Mouse (Mus musculus): ENCODE measurements around the gene Edn3. TPM values are rescaled to one million over a fixed set of nuclear protein-coding genes. Genes with fewer than 3 reads are reported as not detected.

The Edn3 gene
- not detected in 2 replicates for total RNA-seq (2017)

DNA sequence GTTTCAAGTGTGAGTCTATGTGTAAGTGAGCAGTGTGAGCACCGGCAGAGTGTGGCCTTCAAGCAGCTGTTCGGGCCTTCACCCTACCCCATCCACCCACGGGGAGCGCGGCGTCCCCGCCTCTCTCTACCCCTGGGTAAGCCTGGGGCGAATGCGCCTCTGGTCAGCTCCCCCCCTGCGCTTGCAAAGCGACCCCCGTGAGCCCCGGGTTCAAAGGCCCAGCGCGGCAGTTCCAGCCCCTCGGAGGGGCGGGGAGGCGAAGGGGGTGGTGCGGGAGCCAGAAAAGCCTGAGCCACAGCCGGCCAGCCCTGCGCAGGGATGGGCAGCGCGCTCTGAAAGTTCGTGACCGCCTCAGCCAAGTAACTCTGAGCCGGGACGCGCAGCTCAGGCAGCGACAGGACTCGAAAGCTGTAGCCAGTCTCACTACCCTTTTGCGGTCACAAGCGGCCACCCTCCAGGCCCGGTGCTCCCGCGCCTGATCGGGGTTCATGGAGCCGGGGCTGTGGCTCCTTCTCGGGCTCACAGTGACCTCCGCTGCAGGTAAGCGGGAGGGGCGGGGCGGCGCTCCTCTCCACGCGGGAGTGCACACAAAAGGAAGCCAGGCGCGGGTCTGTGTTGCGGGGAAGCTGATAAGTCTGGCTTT, at the start of gene Edn3:
Edn3 (plus strand) TSS at position 141 of the 643 bp plus-strand sequence.
- ATAC-seq (replicated peaks; ENCODE audit: low read depth, poor library complexity, severe bottlenecking) = peak; percentile 91

DNA sequence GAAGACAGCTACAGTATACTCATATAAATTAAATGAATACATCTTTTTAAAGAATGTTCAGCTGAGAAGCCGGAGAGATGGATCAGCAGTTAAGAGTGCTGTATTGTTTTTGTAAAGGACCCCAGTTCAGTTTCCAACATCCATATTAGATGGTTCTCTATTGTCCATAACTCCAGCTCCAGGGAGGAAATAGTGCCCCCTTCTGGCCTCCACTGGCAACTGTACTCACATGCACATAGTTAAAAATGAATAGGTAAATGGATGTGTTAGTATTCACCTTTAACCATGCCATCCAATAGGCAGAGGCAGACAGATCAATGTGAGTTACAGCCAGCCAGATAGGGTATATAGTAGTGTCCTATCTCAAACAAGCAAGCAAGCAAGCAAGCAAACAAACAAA, 48.4 kb upstream of the Edn3 start:
- no peak for ATAC-seq (replicated peaks; ENCODE audit: low read depth, poor library complexity, severe bottlenecking)

DNA sequence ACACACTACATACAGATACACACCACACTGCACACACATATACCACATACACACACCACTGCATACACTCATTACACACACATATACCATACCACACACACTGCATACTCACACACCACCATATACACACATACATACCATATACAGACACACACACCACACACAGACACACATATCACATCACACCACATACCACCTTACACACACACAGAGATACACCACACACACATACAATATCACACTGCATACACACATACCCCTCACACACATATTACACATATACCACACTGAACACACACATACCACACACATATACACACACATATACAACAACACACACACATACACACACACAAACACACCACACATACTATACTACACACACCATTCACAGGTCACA, 44.5 kb upstream of the Edn3 start:
- no peak for ATAC-seq (replicated peaks; ENCODE audit: low read depth, poor library complexity, severe bottlenecking)

DNA sequence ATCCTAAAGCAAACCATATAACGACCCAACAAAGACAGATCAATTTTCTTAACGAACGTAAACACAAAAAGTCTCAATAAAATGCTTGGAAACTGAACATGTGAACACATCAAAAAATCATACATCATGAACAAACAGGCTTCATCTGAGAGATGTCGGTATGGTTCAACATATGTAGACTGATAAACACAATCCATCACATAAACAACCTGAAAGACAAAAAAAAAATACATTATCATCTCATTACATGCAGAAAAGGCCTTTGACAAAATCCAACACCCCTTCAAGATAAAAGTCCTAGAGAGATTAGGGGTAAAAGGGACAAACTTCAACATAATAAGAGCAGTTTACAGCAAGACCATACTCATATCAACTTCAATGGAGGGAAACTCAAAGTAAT, 42.6 kb upstream of the Edn3 start:
- no peak for ATAC-seq (replicated peaks; ENCODE audit: low read depth, poor library complexity, severe bottlenecking)

DNA sequence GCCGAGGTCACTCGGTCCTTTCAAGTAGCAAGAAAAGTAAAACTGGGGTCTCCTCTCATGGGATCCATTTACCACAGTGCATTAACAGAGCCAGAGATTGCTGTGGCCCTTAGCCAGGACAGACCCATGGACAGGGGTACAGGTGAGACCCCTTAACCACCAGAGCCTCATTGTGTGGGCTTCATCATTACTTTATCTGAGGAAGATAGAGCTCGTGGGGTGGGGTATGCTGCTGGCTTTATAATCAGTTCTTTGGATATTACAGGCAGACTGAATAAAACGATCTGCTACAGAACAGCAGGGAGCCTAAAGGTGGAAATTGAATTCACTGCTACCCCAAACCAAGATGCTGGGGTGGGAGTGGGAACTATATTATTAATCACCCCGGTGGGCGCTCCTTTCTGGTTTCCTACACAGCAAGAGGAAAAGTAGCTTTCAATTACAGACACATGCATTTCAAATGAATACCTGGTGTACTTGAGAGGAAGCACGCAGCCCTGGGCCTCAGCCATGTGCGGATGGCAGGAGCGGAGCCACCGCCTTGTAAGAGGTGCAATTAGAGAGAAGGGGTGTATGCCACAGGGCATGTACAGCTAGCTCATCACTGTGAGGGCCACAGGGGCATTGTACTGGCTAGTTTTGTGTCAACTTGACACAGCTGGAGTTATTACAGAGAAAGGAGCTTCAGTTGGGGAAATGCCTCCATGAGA, 33.1 kb upstream of the Edn3 start:
- ATAC-seq (replicated peaks; ENCODE audit: low read depth, poor library complexity, severe bottlenecking) = no peak

DNA sequence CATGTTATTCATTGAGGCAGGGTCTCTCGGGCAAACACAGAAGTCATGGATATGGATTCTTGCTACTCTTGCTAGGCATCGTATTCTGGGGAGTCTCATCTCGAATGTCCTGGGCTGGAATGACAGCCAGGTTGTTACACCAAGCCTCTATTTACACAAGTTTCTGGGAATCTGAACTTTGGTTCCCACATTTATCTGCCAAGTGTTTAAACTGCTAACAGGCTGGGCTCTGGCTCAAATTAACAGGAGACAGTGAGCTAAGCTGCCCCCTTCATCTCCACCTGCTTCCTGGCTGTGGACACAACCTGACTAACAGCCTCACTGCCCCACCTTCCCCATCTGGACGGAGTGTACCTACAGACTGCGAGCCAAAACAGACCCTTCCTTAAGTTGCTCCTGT, 28.5 kb upstream of the Edn3 start:
- ATAC-seq (replicated peaks; ENCODE audit: low read depth, poor library complexity, severe bottlenecking) = no peak

DNA sequence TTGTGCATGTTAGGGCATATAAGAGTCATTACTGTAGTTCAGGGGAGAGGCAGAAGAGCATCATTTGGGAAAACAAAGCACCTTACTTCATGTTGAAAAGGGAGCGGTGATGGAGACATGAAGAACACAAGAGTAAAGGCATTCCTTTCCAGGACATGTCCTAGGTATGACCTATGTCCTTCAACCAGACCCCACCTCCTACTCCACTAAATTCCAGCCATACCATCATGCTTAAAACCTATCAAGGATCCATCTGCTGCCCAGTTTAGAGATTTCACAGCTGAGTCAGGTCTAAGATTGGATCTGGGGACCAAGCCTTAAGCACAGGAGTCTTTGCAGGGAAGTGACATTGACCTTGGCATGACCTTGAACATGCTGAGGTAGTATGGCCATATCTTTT, 25.1 kb upstream of the Edn3 start:
- ATAC-seq (replicated peaks; ENCODE audit: low read depth, poor library complexity, severe bottlenecking) = no peak

DNA sequence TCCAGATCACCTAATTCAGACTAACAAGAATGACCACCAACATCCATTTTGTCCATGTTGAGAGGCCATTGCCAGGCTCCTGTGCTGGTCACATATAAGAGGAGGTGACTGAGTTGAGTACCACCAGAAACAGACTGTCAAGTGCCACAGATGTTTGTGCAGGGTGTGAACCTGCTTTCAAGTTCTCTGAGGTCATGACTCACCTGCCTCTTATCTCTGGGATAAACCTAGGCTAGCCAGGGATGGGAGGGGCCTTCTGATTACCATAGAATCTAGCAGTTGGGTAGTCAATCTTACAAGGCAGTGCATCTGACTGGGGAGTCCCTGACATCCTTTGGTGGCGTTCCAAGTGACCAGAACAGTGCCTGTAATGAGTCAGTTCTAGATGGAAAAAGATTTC, 13.2 kb upstream of the Edn3 start:
- ATAC-seq (replicated peaks; ENCODE audit: low read depth, poor library complexity, severe bottlenecking) = no peak

DNA sequence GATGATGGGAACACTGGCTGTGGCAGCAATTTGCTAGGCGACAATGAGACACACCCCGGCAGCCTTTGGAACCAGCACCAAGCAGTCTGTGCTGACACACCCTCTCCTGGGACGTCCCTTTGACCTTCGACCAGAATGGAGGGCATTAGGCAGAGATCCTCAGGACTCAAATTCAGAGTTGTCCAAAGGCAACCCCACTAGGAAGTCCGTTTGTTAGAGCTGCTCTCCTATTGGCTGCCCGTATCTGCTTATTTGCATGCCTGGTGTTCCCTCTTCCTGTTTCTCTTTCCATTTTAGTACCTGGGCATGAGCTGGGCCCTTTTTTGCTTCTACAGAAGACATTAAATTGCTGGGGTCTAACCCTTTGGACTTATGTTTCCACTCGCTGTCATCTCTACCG, 12.0 kb upstream of the Edn3 start:
- peak; percentile 74 for ATAC-seq (replicated peaks; ENCODE audit: low read depth, poor library complexity, severe bottlenecking)

DNA sequence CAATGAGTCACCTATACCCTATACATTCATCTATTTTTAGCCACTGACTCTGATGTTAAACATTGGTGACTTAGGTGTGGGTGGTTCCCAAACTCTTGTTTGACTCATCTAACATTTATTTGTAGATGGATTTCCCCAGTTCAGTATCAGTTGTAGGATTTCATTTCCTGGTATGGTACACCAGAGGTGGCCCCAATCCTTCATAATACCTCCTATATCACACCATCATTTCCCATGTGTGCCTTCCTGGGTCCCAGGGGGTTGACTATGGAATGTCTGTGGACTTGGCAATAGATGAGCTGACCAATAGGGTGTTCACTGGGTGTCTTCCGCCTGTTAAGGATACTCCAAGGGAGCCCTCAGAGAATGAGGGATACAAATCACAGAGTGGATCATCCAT, 7.2 kb upstream of the Edn3 start:
- no peak for ATAC-seq (replicated peaks; ENCODE audit: low read depth, poor library complexity, severe bottlenecking)

DNA sequence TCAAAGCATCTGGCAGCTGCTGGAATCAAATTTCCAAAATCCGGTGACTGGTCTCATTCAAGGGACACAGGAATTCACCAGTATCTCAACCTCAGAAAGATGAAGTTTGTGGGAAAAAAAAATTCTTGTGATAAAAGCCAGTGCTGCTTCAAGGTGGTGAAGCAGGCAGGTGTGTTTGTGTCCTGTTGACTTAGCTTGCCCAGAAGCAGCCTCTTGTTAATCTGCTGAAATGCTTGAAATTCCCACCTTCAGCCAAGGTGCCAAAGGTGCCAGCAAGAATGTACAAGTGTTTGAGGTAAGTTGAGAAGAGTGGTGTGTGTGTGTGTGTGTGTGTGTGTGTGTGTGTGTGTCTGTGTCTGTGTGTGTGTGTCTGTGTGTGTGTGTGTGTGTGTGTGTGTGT, 6.2 kb upstream of the Edn3 start:
- ATAC-seq (replicated peaks; ENCODE audit: low read depth, poor library complexity, severe bottlenecking) = no peak

DNA sequence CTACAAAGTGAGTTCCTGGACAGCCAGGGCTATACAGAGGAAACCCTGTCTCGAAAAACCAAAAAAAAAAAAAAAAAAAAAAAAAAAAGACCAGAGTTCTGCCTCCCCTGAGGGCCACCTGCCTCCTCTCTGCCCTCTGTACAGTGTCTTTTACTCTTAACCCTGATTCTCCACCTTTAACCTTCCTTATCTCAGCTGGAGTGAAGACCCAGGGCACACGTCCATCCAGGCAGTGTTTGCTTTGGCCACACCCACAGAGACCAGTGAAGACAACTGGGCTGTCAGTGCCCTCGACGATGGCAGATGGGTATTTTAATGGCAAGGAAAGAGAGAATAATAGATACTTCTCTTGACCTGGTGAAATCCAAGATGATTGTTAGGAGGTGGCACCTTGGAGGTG, 1.2 kb upstream of the Edn3 start:
- ATAC-seq (replicated peaks; ENCODE audit: low read depth, poor library complexity, severe bottlenecking) = no peak

DNA sequence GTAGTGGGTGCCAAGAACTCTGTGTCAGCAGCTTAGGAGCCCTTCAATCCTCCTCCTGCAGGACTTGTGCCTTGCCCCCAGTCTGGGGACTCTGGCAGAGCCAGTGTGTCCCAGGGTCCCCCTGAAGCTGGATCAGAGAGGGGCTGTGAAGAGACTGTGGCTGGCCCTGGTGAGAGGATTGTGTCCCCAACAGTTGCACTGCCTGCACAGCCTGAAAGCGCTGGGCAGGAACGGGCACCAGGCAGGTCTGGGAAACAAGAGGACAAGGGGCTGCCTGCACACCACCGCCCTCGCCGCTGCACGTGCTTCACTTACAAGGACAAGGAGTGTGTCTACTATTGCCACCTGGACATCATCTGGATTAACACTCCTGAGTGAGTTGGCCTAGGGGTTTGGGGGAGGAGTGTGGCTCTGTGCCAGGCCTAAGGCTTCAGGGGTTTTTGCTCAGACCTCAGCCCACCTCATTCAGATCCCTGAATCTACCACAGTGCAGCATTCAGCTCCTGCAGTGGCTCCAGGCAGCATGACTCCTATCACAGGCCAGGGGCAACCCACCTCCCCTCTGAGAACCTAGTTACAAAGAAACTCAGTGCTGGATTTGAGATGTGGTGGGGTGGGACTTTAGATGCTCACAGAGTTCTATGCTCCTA, 1.2 kb downstream of the Edn3 start:
- no peak for ATAC-seq (replicated peaks; ENCODE audit: low read depth, poor library complexity, severe bottlenecking)

DNA sequence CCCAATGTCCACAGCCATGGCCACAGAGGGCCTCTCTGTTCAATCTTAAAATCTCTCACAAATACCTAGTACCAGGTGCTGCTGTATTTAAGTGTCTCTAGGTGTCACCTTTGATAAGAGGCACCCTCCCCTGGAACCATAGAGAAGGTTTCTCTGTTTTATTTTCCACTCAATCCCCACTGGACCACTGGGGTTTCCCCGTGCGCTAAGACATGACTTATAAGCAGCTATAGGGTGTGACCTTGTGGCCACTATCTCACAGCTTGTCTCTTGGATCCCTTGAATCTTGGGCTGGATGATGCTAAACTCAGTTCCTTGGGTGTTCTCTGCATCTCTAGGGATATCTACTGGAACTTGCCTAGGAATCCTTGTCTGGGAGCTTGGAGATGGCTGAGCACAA, 1.9 kb downstream of the Edn3 start:
- ATAC-seq (replicated peaks; ENCODE audit: low read depth, poor library complexity, severe bottlenecking) = no peak

DNA sequence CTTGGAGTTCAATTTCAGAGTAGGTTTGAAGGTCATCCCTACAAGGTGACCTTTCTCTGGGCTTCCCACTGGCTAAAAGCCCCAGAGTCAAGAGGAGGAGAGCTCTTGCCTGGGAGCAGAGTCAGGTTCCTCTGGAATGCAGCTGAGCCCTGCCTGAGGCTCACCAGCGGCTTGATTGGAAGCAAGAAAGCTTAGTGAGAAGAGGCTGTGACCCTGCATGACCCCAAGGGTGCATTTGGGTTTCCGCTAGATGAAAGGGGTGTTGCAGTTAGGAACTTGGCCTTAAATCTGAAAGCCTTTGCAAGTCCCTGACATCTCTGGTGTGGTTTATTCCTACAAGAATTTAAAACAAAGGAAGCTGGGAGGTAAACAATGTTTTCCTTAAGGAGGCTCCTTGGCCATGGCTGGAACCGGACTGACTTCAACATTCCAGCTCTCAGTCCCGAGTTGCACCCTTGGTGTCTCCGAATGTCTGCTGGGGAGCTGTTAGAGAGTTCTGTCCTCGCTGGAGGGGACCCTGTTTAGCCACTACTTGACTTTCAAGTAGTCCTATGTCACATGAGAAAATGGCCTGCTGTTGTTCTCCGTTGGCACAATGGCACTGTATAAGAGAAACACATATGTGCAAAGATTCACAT, 8.6 kb downstream of the Edn3 start:
- no peak for ATAC-seq (replicated peaks; ENCODE audit: low read depth, poor library complexity, severe bottlenecking)

DNA sequence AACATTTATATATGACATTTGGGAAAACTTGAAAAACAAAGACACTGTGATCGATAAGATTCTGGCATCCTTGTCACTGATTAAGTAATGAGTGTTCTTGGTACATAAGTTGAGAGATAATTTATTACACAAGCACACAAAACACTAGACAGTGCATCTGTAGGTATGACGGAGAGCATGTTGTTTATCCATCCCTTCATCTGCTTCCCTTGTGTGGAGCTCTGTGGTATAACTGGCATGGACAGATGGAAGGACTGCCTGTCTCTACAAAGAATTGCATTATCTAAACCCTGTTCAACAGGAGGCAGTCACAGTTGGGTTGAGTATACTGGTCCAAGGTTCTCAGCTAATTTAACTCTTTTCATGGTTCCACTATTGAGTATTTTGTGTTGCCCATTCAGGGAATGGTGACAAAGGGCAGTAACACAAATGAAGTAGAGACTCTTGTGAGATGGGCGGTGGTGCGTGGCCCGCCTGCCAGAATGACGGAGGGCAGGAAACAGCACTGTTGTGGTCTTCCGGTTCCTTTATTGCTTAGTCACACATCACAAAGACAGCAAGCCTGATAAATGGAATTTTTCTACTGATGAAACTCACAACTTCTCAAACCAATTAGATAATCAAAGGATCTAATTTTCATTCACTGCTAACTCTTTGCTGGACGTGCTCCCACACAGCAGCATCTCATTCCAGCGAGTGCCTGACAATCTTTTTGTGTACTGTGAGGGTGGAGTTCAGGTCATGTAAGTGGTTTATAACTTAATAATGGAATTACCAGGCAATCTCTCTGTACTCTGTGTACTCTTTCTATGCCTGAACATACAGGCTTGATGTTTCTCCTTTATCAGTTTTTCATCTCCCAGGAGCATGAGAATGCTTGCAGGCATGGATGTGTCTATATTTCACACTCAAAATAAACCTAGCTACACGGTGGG, 14.0 kb downstream of the Edn3 start:
- peak; percentile 90 for ATAC-seq (replicated peaks; ENCODE audit: low read depth, poor library complexity, severe bottlenecking)

DNA sequence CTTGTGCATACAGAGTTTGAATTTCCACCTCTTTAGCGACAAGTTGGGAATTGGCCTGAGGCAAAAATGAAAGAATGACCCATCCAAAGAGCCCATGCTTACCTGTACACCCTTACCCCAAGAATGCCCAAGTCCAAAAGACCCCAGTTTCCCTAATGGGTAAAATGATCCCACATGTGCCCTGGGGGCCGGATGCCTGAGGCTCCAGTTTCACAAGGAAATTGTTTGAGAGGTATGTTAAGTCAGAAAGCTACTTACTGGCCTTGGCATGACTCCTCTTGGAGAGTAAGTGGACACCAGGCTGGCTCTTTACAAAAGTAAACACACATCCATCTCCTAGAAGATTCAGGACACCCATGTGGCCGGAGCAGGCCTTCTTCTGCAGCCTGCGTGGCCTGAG, 21.6 kb downstream of the Edn3 start:
- ATAC-seq (replicated peaks; ENCODE audit: low read depth, poor library complexity, severe bottlenecking) = no peak

DNA sequence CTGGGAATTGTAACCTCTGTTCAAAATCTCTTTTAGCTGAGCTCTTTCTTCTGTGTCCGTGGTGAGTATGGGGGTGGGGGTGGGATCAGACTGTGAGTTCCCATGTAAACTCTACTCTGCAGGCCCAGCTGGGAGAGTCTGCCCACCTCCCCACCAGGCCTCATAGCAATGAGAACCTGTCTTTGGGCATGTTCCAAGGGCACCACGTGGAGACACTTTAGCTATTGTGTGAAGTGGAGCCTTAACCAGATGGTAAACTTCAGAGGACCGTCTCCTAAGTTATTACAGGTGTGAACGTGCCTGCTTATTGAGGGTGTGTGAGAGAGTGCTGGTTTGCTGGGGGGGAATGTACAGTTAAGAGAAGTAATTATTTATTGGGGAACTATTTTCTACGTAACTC, 22.5 kb downstream of the Edn3 start:
- ATAC-seq (replicated peaks; ENCODE audit: low read depth, poor library complexity, severe bottlenecking) = no peak

DNA sequence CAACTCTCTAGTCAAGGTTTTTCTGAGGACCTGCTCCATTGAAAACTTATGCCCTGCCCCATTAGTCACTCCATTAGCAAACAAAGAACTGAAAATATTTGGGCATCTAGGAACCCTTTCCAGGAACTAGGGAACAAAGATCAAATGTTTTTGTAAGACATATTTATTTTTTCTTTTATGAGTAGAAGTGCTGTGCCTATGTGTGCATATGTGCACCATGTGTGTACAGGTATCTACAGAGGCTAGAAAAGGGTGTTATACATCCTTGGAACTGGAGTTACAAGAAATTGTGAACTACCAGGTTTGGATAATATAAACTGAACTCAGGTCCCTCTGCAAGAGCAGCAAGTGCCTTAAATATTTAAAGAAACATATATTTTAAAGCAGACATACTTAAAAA, 28.4 kb downstream of the Edn3 start:
- no peak for ATAC-seq (replicated peaks; ENCODE audit: low read depth, poor library complexity, severe bottlenecking)

DNA sequence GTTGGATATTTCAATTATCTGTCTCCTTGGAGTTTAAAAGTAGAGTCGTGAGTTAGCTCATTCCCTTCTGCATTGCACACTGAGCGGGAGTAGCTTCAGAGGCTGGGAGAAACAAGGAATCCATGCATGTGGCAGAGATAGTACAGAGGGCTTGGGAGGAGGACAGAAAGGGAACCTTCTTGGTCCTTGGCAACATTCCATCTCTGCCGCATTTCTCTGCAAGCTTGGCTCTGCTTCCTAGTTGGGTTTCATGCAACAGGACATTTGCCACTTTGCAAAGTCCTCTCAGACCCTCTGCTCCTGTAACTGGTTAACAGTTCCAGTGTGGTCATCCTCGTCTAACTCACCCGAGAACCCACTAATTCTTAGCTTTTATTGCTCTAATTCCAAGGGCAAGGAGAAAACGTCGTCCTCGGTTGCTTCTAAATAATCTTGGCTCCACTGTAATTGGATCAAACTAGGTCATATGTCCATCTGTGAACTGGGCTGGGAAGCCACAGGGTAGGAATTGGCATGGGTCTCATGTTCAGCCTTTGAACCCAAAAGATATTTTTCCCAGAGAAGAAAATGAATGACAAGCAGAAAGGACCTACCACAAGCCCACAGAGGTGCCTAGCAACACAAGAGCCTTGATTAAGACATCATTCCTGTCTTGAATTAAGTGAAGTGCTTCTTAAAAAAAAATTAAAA, 32.2 kb downstream of the Edn3 start:
- no peak for ATAC-seq (replicated peaks; ENCODE audit: low read depth, poor library complexity, severe bottlenecking)
